Mouse (Mus musculus): ENCODE measurements around the gene Oxct1. TPM values are rescaled to one million over a fixed set of nuclear protein-coding genes. Genes with fewer than 3 reads are reported as not detected.

Gene Oxct1
- polyA plus RNA-seq, 1 experiment from 2014 or later, result 40.8 TPM

DNA sequence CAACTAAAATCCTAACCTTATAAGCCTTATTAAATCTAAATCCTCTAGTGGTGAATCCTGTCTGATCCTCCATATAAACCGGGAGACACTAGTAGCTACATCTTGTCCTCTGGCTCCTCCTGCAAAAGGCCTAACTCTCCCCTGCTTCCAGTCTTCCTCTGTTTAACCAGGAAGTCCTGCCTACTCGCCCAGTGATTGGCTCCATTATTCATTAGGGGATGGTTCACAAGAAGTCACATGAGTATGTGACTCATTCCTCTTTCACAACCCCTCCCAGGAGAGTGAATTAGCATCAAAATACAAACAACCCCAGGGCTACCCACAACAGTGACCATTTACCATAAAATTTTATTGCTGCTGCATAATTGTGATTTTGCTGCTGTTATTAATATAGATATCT, 27.0 kb upstream of the Oxct1 start:
- no peak overlapping the region for H3K4me2 ChIP-seq
- no peaks in the 10 kb centered on the region for H3K36me3 ChIP-seq
- WGBS (ENCODE audit: insufficient replicate concordance), result 57% methylated on average over 2 of the region's 2 CpGs
- H3K4me3 ChIP-seq (replicated peaks), result no peak overlapping the region
- H3K4me1 ChIP-seq (replicated peaks), result peaks cover 16% of the 10 kb centered on the region
- H3K9me3 ChIP-seq (replicated peaks), result no peaks in the 10 kb centered on the region
- no peak for DNase-seq
- no peak overlapping the region for H3K27ac ChIP-seq
- no peak overlapping the region for H3K9ac ChIP-seq
- ATAC-seq (ENCODE audit: low read depth), result no peak
- H3K27me3 ChIP-seq, result no peaks in the 10 kb centered on the region

DNA sequence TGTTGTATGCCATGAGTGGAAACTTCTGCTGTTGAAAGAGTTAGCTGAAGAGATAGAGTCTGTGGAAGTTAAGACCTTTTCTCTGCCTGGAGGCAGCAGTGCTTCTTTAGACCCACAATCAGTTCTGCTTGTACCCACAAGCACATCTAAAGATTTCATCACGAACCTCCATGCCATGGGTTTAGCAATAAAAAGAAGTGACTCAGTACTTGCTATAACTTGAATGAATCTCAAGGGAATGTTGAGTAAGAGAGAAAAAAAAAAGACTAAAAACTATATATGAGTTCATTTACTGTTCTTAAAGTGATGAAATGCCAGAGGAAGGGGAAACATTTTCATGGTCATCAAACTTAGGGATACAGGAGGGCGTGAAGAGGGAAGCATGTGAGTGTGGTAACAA, 25.6 kb upstream of the Oxct1 start:
- no peaks in the 10 kb centered on the region for H3K36me3 ChIP-seq
- peaks cover 3% of the 10 kb centered on the region; the same call in 1 of the 2 replicates for H3K9me3 ChIP-seq (replicated peaks)
- H3K4me2 ChIP-seq, result no peak overlapping the region
- H3K9ac ChIP-seq, result no peak overlapping the region
- H3K4me3 ChIP-seq (replicated peaks), result no peak overlapping the region
- DNase-seq, result no peak
- ATAC-seq (ENCODE audit: low read depth), result no peak
- H3K27ac ChIP-seq, result no peak overlapping the region
- 47% methylated on average over 2 of the region's 2 CpGs for WGBS (ENCODE audit: insufficient replicate concordance)
- no peaks in the 10 kb centered on the region for H3K27me3 ChIP-seq
- peaks cover 9% of the 10 kb centered on the region for H3K4me1 ChIP-seq (replicated peaks)

DNA sequence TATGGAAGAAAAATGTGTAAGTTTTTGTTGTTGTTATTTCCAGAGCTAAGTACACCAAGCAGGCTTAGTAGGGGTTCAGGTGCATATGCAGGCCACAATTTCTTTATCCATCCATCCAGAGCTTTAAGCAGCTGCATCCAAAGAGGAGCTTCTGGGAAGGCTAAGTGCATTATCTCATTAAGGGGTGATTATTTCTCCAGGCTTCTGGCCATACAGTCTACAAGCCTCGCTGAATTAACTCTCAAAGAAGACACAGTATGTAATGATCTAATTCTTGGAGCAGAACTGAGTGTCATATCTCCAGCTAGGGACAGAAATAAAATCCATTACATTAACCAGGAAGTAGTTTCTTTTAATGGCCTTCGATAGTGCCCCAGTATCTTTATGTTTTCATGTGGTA, 12.3 kb upstream of the Oxct1 start:
- no peaks in the 10 kb centered on the region for H3K9me3 ChIP-seq (replicated peaks)
- no peaks in the 10 kb centered on the region for H3K36me3 ChIP-seq
- no peak overlapping the region for H3K27ac ChIP-seq
- no peaks in the 10 kb centered on the region for H3K4me1 ChIP-seq (replicated peaks)
- 60% methylated on average over 2 of the region's 2 CpGs for WGBS (ENCODE audit: insufficient replicate concordance)
- no peaks in the 10 kb centered on the region for H3K27me3 ChIP-seq
- ATAC-seq (ENCODE audit: low read depth) (no peak), DNase-seq (no peak)
- no peak overlapping the region for H3K9ac ChIP-seq
- no peak overlapping the region for H3K4me2 ChIP-seq
- H3K4me3 ChIP-seq (replicated peaks), result no peak overlapping the region

DNA sequence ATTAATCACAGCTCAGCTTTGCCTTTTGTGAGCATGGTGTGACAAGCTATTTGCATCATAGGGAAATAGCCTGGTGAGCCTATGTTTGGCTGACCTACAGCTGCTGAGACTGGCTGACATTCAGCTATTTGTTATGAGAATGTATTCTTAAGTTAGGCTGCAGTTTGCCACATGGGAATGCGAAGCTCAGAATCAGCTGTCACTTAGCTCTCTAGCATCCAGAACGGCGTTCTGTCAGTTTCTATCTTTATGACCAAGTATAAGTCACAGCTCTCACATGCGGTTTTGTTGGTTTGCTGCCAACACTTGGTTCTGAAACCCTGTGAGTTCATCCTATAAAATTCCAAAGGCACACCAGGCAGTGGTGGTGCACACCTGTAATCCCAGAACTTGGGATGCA, 5.5 kb upstream of the Oxct1 start:
- WGBS (ENCODE audit: insufficient replicate concordance), result 71% methylated on average over 4 of the region's 4 CpGs
- Histone ChIP-seq H3K36me3 (no peaks in the 10 kb centered on the region), H3K27ac (no peak overlapping the region), H3K27me3 (no peaks in the 10 kb centered on the region), H3K4me1 (replicated peaks) (no peaks in the 10 kb centered on the region; the same call in 1 of the 2 replicates), H3K4me2 (no peak overlapping the region), H3K9me3 (replicated peaks) (no peaks in the 10 kb centered on the region), H3K9ac (no peak overlapping the region), H3K4me3 (replicated peaks) (no peak overlapping the region)
- ATAC-seq (ENCODE audit: low read depth) (no peak), DNase-seq (no peak)

GRCm38 (mm10) chr15:4023747-4024146, 2.4 kb upstream of the Oxct1 start:
- H3K9ac ChIP-seq, result no peak overlapping the region
- no peak overlapping the region for H3K4me2 ChIP-seq
- DNase-seq (no peak), ATAC-seq (ENCODE audit: low read depth) (no peak)
- WGBS (ENCODE audit: insufficient replicate concordance), result 77% methylated on average over 2 of the region's 2 CpGs
- H3K9me3 ChIP-seq (replicated peaks), result no peaks in the 10 kb centered on the region
- H3K4me1 ChIP-seq (replicated peaks), result peaks cover 14% of the 10 kb centered on the region
- H3K36me3 ChIP-seq, result no peaks in the 10 kb centered on the region
- peaks cover 9% of the 10 kb centered on the region; the same call in 1 of the 2 replicates for H3K27me3 ChIP-seq
- no peak overlapping the region for H3K4me3 ChIP-seq (replicated peaks)
- no peak overlapping the region for H3K27ac ChIP-seq

DNA sequence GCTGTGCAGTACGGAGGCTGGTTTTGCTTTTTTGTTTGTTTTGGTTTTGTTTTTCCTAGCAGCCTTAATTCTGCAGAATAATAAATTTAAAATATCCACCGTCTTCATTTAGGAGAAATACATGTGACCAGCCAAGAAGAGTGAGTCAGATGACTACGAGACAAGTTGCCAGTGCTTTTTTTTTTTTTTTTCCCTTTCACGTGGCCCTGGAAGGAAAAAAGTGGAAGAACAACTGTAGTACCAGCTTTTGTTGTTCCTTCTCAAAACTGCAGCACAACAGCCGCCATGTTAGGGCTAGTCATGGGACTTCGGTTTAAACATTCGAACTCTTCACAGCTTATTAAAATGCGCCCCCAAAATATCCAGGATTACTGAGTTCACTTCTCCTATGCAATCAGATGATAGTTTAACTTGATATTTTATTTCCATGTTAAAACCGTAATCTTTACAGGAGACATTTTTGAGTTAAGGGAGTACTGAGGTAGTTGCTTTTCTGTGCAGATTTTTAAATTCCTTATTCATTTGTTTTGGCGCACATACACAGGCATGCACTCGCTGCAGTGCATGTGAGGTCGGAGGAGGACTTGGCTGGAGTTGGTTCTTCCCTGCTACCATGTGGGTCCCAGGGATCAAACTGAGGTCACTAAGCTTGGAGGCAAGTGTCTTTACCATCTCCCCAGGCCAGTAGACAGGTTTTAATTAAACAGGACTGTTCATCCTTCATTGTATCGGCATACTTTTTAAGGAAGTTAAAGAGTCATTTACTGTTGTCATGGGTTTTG, 1.3 kb upstream of the Oxct1 start:
- no peak overlapping the region for H3K27ac ChIP-seq
- WGBS (ENCODE audit: insufficient replicate concordance), result 73% methylated on average over 13 of the region's 13 CpGs
- H3K27me3 ChIP-seq, result peaks cover 9% of the 10 kb centered on the region; the same call in 1 of the 2 replicates
- H3K36me3 ChIP-seq, result no peaks in the 10 kb centered on the region
- no peak for DNase-seq
- no peak overlapping the region for H3K4me2 ChIP-seq
- H3K9ac ChIP-seq, result no peak overlapping the region
- peaks cover 14% of the 10 kb centered on the region for H3K4me1 ChIP-seq (replicated peaks)
- H3K4me3 ChIP-seq (replicated peaks), result no peak overlapping the region
- no peaks in the 10 kb centered on the region for H3K9me3 ChIP-seq (replicated peaks)
- no peak for ATAC-seq (ENCODE audit: low read depth)

GRCm38 (mm10) chr15:4025508-4025904, 677 bp upstream of the Oxct1 start:
- Histone ChIP-seq H3K4me2 (peak overlapping the region; percentile 93; the same call in 1 of the 2 replicates), H3K9ac (no peak overlapping the region), H3K27ac (no peak overlapping the region), H3K4me1 (replicated peaks) (peaks cover 14% of the 10 kb centered on the region), H3K36me3 (no peaks in the 10 kb centered on the region), H3K9me3 (replicated peaks) (no peaks in the 10 kb centered on the region), H3K4me3 (replicated peaks) (0 out of 2 replicates have a peak overlapping the region, but pooled peaks have one; percentile 71), H3K27me3 (peaks cover 9% of the 10 kb centered on the region; the same call in 1 of the 2 replicates)
- WGBS (ENCODE audit: insufficient replicate concordance), result 56% methylated on average over 11 of the region's 11 CpGs
- DNase-seq (no peak), ATAC-seq (ENCODE audit: low read depth) (no peak)

DNA sequence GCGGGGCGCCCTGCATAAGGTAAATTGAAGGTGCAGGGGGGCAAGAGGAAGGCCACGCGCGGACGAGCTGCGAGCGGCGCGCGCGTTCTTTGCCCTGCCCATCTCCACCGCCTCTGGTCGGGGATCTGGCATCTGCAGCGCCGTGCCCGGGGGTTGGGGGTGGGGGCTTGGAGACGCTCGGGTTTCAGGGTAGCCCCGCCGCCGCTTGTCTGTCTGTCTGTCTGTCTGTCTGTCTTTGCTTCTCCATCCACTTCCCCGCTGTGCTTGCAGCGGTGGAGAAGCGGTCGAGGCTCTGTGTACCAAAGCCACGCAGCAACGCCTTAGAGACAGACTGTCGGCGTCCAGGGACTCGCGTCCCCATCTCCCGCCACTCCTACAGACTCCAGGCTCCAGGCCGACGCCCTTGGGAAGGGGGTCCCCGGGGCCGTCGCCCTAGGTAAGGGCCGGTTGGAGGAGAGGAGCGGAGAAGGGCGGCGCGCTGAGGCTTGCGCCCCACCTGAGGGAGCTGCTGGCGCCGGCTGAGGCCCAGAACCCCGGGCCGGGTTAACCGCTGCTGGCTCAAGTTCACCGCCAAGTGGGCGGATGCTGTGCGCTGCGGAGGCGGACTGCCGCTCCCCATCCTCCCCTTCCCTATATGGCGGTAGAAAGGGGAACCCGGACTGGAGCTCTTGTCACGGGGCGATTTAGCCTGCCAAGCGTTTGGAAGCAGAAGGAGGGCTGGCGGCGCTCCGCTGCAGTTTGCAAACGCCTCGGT, 825 bp downstream of the Oxct1 start:
- DNase-seq, result peak; percentile 57
- peak; percentile 65 for ATAC-seq (ENCODE audit: low read depth)

DNA sequence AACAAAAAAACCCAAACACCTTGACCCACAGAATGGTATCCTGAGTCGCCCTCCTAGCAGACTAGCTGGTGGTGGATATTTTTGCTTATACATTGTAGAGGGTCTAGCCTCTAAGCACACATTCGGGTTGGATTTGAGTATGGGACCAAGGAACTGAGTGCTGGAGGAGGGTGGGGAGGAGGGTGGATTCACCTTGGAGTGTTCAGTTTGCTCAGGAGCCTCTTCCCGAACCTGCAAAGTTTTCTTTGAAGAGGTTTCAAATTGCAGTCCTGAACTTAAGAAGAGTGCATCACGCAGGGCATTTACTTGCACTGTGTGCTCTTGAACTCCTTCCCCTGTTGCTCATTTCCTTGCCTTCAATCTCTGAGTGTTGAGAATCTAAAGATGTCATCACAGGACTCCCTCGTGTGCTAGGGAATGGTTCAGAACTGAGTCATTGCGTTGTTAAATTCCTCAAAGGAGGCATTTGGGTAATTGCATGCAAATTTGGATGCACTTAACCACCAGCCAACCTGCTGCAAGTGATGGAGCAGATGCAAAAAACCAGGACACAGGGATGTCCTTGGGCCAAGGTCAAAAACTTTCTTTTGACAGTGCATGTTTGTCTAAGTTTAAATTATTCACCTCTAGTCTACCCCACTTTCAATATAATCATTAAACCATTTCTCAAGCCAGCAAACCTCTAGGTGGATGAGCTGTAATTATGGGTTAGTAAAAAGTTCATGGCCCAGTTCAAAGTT, 1.7 kb downstream of the Oxct1 start:
- Histone ChIP-seq H3K4me1 (replicated peaks) (peaks cover 14% of the 10 kb centered on the region), H3K27ac (no peak overlapping the region), H3K9ac (peak overlapping the region; percentile 75), H3K27me3 (peaks cover 9% of the 10 kb centered on the region; the same call in 1 of the 2 replicates), H3K36me3 (no peaks in the 10 kb centered on the region), H3K9me3 (replicated peaks) (no peaks in the 10 kb centered on the region), H3K4me2 (peak overlapping the region; percentile 93), H3K4me3 (replicated peaks) (peak overlapping the region; percentile 71)
- no peak for ATAC-seq (ENCODE audit: low read depth)
- 20% methylated on average over 6 of the region's 6 CpGs for WGBS (ENCODE audit: insufficient replicate concordance)
- DNase-seq, result no peak

More for the DNA sequence above, 825 bp downstream of the Oxct1 start:
- H3K9ac ChIP-seq, result peak overlapping the region; percentile 75
- H3K4me3 ChIP-seq (replicated peaks), result peak overlapping the region; percentile 71
- H3K4me2 ChIP-seq, result peak overlapping the region; percentile 93
- no peaks in the 10 kb centered on the region for H3K36me3 ChIP-seq
- no peaks in the 10 kb centered on the region for H3K9me3 ChIP-seq (replicated peaks)
- peaks cover 9% of the 10 kb centered on the region; the same call in 1 of the 2 replicates for H3K27me3 ChIP-seq
- H3K27ac ChIP-seq, result peak overlapping the region; percentile 70
- under 1% methylated on average over 65 of the region's 65 CpGs for WGBS (ENCODE audit: insufficient replicate concordance)
- H3K4me1 ChIP-seq (replicated peaks), result peaks cover 14% of the 10 kb centered on the region

- Histone ChIP-seq H3K4me2 (no peak overlapping the region), H3K9ac (no peak overlapping the region), H3K36me3 (no peaks in the 10 kb centered on the region), H3K9me3 (replicated peaks) (no peaks in the 10 kb centered on the region), H3K4me1 (replicated peaks) (peaks cover 14% of the 10 kb centered on the region), H3K27me3 (peaks cover 9% of the 10 kb centered on the region; the same call in 1 of the 2 replicates), H3K27ac (no peak overlapping the region), H3K4me3 (replicated peaks) (no peak overlapping the region)
- no peak for ATAC-seq (ENCODE audit: low read depth)
- DNase-seq, result no peak
- WGBS (ENCODE audit: insufficient replicate concordance), result 79% methylated on average over 6 of the region's 6 CpGs
Measured at GRCm38 (mm10) chr15:4028411-4028700, 2.2 kb downstream of the Oxct1 start.

DNA sequence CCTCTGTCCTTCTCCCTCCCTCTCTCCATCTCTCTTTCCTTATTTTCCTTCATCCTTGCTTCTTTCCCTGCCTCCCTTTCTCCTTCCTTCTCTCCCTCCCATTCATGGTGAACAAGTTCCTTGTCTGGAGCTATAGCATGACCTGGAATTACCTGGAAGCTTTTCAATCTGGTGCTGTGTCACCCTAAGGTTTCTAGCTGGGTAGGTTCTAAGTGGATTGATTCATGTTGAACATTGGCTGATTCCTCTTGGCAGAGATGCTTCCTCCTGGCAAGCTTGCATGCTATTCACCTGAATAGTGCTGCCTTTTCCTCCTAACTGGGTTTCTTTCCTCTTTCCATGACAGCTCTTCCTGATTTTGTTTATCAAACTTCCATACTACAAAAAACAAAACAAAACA, 2.8 kb downstream of the Oxct1 start:
- H3K9ac ChIP-seq, result no peak overlapping the region
- DNase-seq, result no peak
- no peak for ATAC-seq (ENCODE audit: low read depth)

More for the DNA sequence above, 2.8 kb downstream of the Oxct1 start:
- H3K27me3 ChIP-seq, result peaks cover 9% of the 10 kb centered on the region; the same call in 1 of the 2 replicates
- peaks cover 14% of the 10 kb centered on the region for H3K4me1 ChIP-seq (replicated peaks)
- no peak overlapping the region for H3K27ac ChIP-seq
- no peaks in the 10 kb centered on the region for H3K9me3 ChIP-seq (replicated peaks)
- no peak overlapping the region for H3K4me2 ChIP-seq
- H3K4me3 ChIP-seq (replicated peaks), result no peak overlapping the region
- no peaks in the 10 kb centered on the region for H3K36me3 ChIP-seq

Measured in liver, embryonic 13.5 days (tissue).